Mouse (Mus musculus): ENCODE measurements around the gene Tmem189. TPM values are rescaled to one million over a fixed set of nuclear protein-coding genes. Genes with fewer than 3 reads are reported as not detected.

Tmem189 gene
- polyA plus RNA-seq, 1 experiment from 2014 or later, result 64.6 TPM

- no peak overlapping the region for H3K9ac ChIP-seq (ENCODE audit: low read depth, low read length)
- no peaks in the 10 kb centered on the region for H3K9me3 ChIP-seq (replicated peaks; ENCODE audit: low read length)
- H3K4me3 ChIP-seq (replicated peaks; ENCODE audit: low read depth, low read length), result no peak overlapping the region
- H3K36me3 ChIP-seq (ENCODE audit: insufficient read depth, low read length), result no peaks in the 10 kb centered on the region
- H3K4me1 ChIP-seq (replicated peaks; ENCODE audit: insufficient read depth, low read length), result no peaks in the 10 kb centered on the region
- H3K27me3 ChIP-seq (ENCODE audit: insufficient read depth, low read length), result no peaks in the 10 kb centered on the region
- TF ChIP-seq CTCF (IDR thresholded peaks at IDR 0.05; ENCODE audit: low read depth), result no peak
- H3K27ac ChIP-seq, result no peak overlapping the region
- no peak overlapping the region for H3K4me2 ChIP-seq (ENCODE audit: low read length)
- ATAC-seq (replicated peaks; ENCODE audit: low FRiP score, low read depth) (no peak; the same call in 1 of the 2 replicates), DNase-seq (ENCODE audit: low spot score) (no peak)
- WGBS, result 77% methylated on average over 3 of the region's 3 CpGs
Measured at GRCm38 (mm10) chr2:167683721-167684120, 5.9 kb downstream of the Tmem189 start.

GRCm38 (mm10) chr2:167680657-167681056 lies 9.0 kb downstream of the Tmem189 start:
- no peaks in the 10 kb centered on the region for H3K36me3 ChIP-seq (ENCODE audit: insufficient read depth, low read length)
- DNase-seq (ENCODE audit: low spot score), result peak; percentile 61
- no peak overlapping the region for H3K4me2 ChIP-seq (ENCODE audit: low read length)
- no peak for ATAC-seq (replicated peaks; ENCODE audit: low FRiP score, low read depth)
- H3K9ac ChIP-seq (ENCODE audit: low read depth, low read length), result no peak overlapping the region
- H3K27ac ChIP-seq, result no peak overlapping the region
- no peaks in the 10 kb centered on the region for H3K4me1 ChIP-seq (replicated peaks; ENCODE audit: insufficient read depth, low read length)
- H3K27me3 ChIP-seq (ENCODE audit: insufficient read depth, low read length), result no peaks in the 10 kb centered on the region
- peak; percentile 71 for TF ChIP-seq CTCF (IDR thresholded peaks at IDR 0.05; ENCODE audit: low read depth)
- WGBS, result 48% methylated on average over 5 of the region's 5 CpGs
- H3K4me3 ChIP-seq (replicated peaks; ENCODE audit: low read depth, low read length), result no peak overlapping the region
- no peaks in the 10 kb centered on the region for H3K9me3 ChIP-seq (replicated peaks; ENCODE audit: low read length)

- TF ChIP-seq CTCF (IDR thresholded peaks at IDR 0.05; ENCODE audit: low read depth), result peak; percentile 96
- WGBS, result 2% methylated on average over 13 of the region's 13 CpGs
- Histone ChIP-seq H3K4me2 (ENCODE audit: low read length) (no peak overlapping the region), H3K27me3 (ENCODE audit: insufficient read depth, low read length) (no peaks in the 10 kb centered on the region), H3K4me3 (replicated peaks; ENCODE audit: low read depth, low read length) (no peak overlapping the region), H3K9me3 (replicated peaks; ENCODE audit: low read length) (no peaks in the 10 kb centered on the region), H3K36me3 (ENCODE audit: insufficient read depth, low read length) (no peaks in the 10 kb centered on the region), H3K9ac (ENCODE audit: low read depth, low read length) (no peak overlapping the region), H3K27ac (no peak overlapping the region), H3K4me1 (replicated peaks; ENCODE audit: insufficient read depth, low read length) (no peaks in the 10 kb centered on the region)
- ATAC-seq (replicated peaks; ENCODE audit: low FRiP score, low read depth) (peak; percentile 42), DNase-seq (ENCODE audit: low spot score) (peak; percentile 75)
Measured at GRCm38 (mm10) chr2:167679902-167680430, 9.7 kb downstream of the Tmem189 start.

GRCm38 (mm10) chr2:167678600-167678999 lies 11.0 kb downstream of the Tmem189 start:
- H3K4me2 ChIP-seq (ENCODE audit: low read length), result no peak overlapping the region
- TF ChIP-seq CTCF (IDR thresholded peaks at IDR 0.05; ENCODE audit: low read depth), result peak; percentile 59
- H3K27me3 ChIP-seq (ENCODE audit: insufficient read depth, low read length), result no peaks in the 10 kb centered on the region
- no peaks in the 10 kb centered on the region for H3K9me3 ChIP-seq (replicated peaks; ENCODE audit: low read length)
- WGBS, result 51% methylated on average over 5 of the region's 5 CpGs
- H3K27ac ChIP-seq, result no peak overlapping the region
- H3K36me3 ChIP-seq (ENCODE audit: insufficient read depth, low read length), result no peaks in the 10 kb centered on the region
- DNase-seq (ENCODE audit: low spot score), result no peak
- no peak overlapping the region for H3K9ac ChIP-seq (ENCODE audit: low read depth, low read length)
- no peaks in the 10 kb centered on the region for H3K4me1 ChIP-seq (replicated peaks; ENCODE audit: insufficient read depth, low read length)
- no peak for ATAC-seq (replicated peaks; ENCODE audit: low FRiP score, low read depth)
- H3K4me3 ChIP-seq (replicated peaks; ENCODE audit: low read depth, low read length), result no peak overlapping the region

GRCm38 (mm10) chr2:167675120-167675909 lies 14.3 kb downstream of the Tmem189 start:
- Histone ChIP-seq H3K4me3 (replicated peaks; ENCODE audit: low read depth, low read length) (no peak overlapping the region), H3K4me2 (ENCODE audit: low read length) (no peak overlapping the region), H3K27ac (no peak overlapping the region), H3K27me3 (ENCODE audit: insufficient read depth, low read length) (no peaks in the 10 kb centered on the region), H3K9me3 (replicated peaks; ENCODE audit: low read length) (no peaks in the 10 kb centered on the region), H3K36me3 (ENCODE audit: insufficient read depth, low read length) (no peaks in the 10 kb centered on the region), H3K4me1 (replicated peaks; ENCODE audit: insufficient read depth, low read length) (no peaks in the 10 kb centered on the region), H3K9ac (ENCODE audit: low read depth, low read length) (no peak overlapping the region)
- ATAC-seq (replicated peaks; ENCODE audit: low FRiP score, low read depth) (no peak), DNase-seq (ENCODE audit: low spot score) (peak; percentile 81)
- 44% methylated on average over 14 of the region's 14 CpGs for WGBS
- peak; percentile 83 for TF ChIP-seq CTCF (IDR thresholded peaks at IDR 0.05; ENCODE audit: low read depth)

GRCm38 (mm10) chr2:167672212-167672685 lies 17.4 kb downstream of the Tmem189 start:
- Histone ChIP-seq H3K9me3 (replicated peaks; ENCODE audit: low read length) (no peaks in the 10 kb centered on the region), H3K9ac (ENCODE audit: low read depth, low read length) (no peak overlapping the region), H3K27me3 (ENCODE audit: insufficient read depth, low read length) (no peaks in the 10 kb centered on the region), H3K4me3 (replicated peaks; ENCODE audit: low read depth, low read length) (no peak overlapping the region), H3K4me2 (ENCODE audit: low read length) (no peak overlapping the region), H3K27ac (no peak overlapping the region), H3K4me1 (replicated peaks; ENCODE audit: insufficient read depth, low read length) (no peaks in the 10 kb centered on the region), H3K36me3 (ENCODE audit: insufficient read depth, low read length) (no peaks in the 10 kb centered on the region)
- DNase-seq (ENCODE audit: low spot score) (peak; percentile 59), ATAC-seq (replicated peaks; ENCODE audit: low FRiP score, low read depth) (no peak)
- no peak for TF ChIP-seq CTCF (IDR thresholded peaks at IDR 0.05; ENCODE audit: low read depth)
- 29% methylated on average over 13 of the region's 13 CpGs for WGBS
